ENCODE assay signal across 7 mouse cellular contexts in the genomic region with DNA sequence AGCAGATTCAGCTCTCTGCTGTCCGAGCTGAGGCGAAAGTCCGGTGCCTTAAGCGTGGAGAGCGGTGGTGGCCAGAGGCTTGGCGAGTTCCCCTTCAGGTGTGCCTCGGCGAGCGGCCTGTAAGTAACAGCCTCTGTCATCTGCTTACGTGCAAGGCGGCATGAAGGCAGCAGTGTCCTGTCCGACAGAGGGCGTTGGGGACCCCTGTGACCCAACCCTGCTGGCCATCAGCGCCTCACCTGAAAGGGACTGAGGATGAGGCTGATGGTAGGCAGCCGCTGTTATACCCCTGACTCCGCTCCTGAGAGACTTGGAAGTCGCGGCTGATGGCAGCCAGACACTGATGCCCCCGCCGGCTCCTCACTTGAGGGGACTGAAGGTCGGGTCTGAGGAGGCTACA. TPM values are rescaled to one million over a fixed set of nuclear protein-coding genes. Genes with fewer than 3 reads are reported as not detected.
A peak's percentile ranks its signal among the peaks of the same experiment; 100 is the strongest.
DNase-seq lines count a peak whose midpoint lies in the region; ATAC-seq lines count a peak whose summit lies in the region.
"Not testable (repeated sequence)": the region's sequence is repeated elsewhere in the genome, so short reads cannot be mapped to it uniquely, and the experiment has no call there.

No protein-coding gene starts in this region.

- not testable (repeated sequence) for H3K36me3 ChIP-seq in intestine, embryonic 15.5 days; limb, embryonic 11.5 days (ENCODE audit: control insufficient read depth, insufficient read depth, low read length); midbrain, embryonic 12.5 days

- under 1% methylated on average over 20 of the region's 21 CpGs for WGBS in intestine, embryonic 15.5 days
- WGBS in limb, embryonic 11.5 days: 2% methylated on average over 15 of the region's 21 CpGs
- 1% methylated on average over 17 of the region's 21 CpGs for WGBS in midbrain, embryonic 12.5 days

- peak overlapping the region; percentile 45 for H3K9ac ChIP-seq in intestine, embryonic 15.5 days
- 0 out of 2 replicates have a peak overlapping the region, but pooled peaks have one; percentile 22 for H3K9ac ChIP-seq in limb, embryonic 11.5 days (ENCODE audit: low read length)
- H3K9ac ChIP-seq in midbrain, embryonic 12.5 days (replicated peaks): peak overlapping the region; percentile 61

- peak overlapping the region; percentile 68 for H3K27ac ChIP-seq in intestine, embryonic 15.5 days
- not testable (repeated sequence) for H3K27ac ChIP-seq in limb, embryonic 11.5 days (replicated peaks; ENCODE audit: low read depth, low read length)
- peak overlapping the region; percentile 43 for H3K27ac ChIP-seq in midbrain, embryonic 12.5 days (replicated peaks)

- peak; percentile 71 to 86 for DNase-seq in adrenal gland, adult (ENCODE audit: inconsistent age in 2 of 2, low spot score in 1 of 2)
- DNase-seq in embryo, embryonic 10 days (ENCODE audit: low spot score): peak; percentile 72
- DNase-seq in gastrocnemius, postnatal 25 days: peak; percentile 51
- DNase-seq in limb, embryonic 11.5 days (ENCODE audit: low spot score): peak; percentile 67
- DNase-seq in skeletal muscle tissue, adult 2 months (ENCODE audit: low read depth, low spot score): peak; percentile 48

- peak overlapping the region; percentile 51 for H3K4me3 ChIP-seq in intestine, embryonic 15.5 days (replicated peaks)
- H3K4me3 ChIP-seq in limb, embryonic 11.5 days (ENCODE audit: low read depth, low read length): peak overlapping the region; percentile 35
- H3K4me3 ChIP-seq in midbrain, embryonic 12.5 days: peak overlapping the region; percentile 51

- H3K9me3 ChIP-seq in intestine, embryonic 15.5 days; limb, embryonic 11.5 days (ENCODE audit: control insufficient read depth, low read length); midbrain, embryonic 12.5 days: not testable (repeated sequence)

- H3K27me3 ChIP-seq in intestine, embryonic 15.5 days (replicated peaks); limb, embryonic 11.5 days (ENCODE audit: control insufficient read depth, insufficient read depth, low read length); midbrain, embryonic 12.5 days: not testable (repeated sequence)

- H3K4me1 ChIP-seq in intestine, embryonic 15.5 days (replicated peaks); limb, embryonic 11.5 days (ENCODE audit: control insufficient read depth, insufficient read depth, low read length); midbrain, embryonic 12.5 days: not testable (repeated sequence)

- H3K4me2 ChIP-seq in intestine, embryonic 15.5 days (replicated peaks): peak overlapping the region; percentile 79
- H3K4me2 ChIP-seq in limb, embryonic 11.5 days (ENCODE audit: low read depth, severe bottlenecking): peak overlapping the region; percentile 56
- H3K4me2 ChIP-seq in midbrain, embryonic 12.5 days (replicated peaks): peak overlapping the region; percentile 62

- ATAC-seq in intestine, embryonic 15.5 days; midbrain, embryonic 12.5 days (ENCODE audit: low FRiP score, low read depth): not testable (repeated sequence)
- ATAC-seq in limb, embryonic 11.5 days (ENCODE audit: insufficient number of reproducible peaks, low FRiP score, low TSS enrichment, low read depth): peak; percentile 48

RNA-seq across cellular contexts. Expression of a gene that starts 0.2 kb away (rescaled TPM):
- 10 to 100 TPM; 17.0 to 24.5 TPM for total RNA-seq in gastrocnemius, postnatal 25 days (2021)
- 8.1 and 8.9 TPM in 2 replicates for polyA plus RNA-seq in intestine, embryonic 15.5 days (2015; fragmentation: Nextera tagmentation; extraction: Ambion mirVana)
- polyA plus RNA-seq in limb, embryonic 11.5 days (2014; fragmentation: Nextera tagmentation; extraction: Ambion mirVana): 5.7 and 7.1 TPM in 2 replicates
- polyA plus RNA-seq in midbrain, embryonic 12.5 days (2016; fragmentation: Nextera tagmentation; extraction: Ambion mirVana): 13.8 TPM in 2 replicates

RNA-seq across cellular contexts. Expression of a gene that starts 0.3 kb away (rescaled TPM):
- 10 to 100 TPM; 15.2 to 18.1 TPM for total RNA-seq in gastrocnemius, postnatal 25 days (2021)
- 5.2 and 6.1 TPM in 2 replicates for polyA plus RNA-seq in intestine, embryonic 15.5 days (2015; fragmentation: Nextera tagmentation; extraction: Ambion mirVana)
- polyA plus RNA-seq in limb, embryonic 11.5 days (2014; fragmentation: Nextera tagmentation; extraction: Ambion mirVana): 4.8 and 5.6 TPM in 2 replicates
- polyA plus RNA-seq in midbrain, embryonic 12.5 days (2016; fragmentation: Nextera tagmentation; extraction: Ambion mirVana): 9.7 and 10.8 TPM in 2 replicates

RNA-seq across cellular contexts. Expression of a gene that starts 47.2 kb away (rescaled TPM):
- 1 to 10 TPM; 1.4 to 2.3 TPM for total RNA-seq in gastrocnemius, postnatal 25 days (2021)
- 40.0 and 44.5 TPM in 2 replicates for polyA plus RNA-seq in intestine, embryonic 15.5 days (2015; fragmentation: Nextera tagmentation; extraction: Ambion mirVana)
- 82.3 and 84.7 TPM in 2 replicates for polyA plus RNA-seq in limb, embryonic 11.5 days (2014; fragmentation: Nextera tagmentation; extraction: Ambion mirVana)
- polyA plus RNA-seq in midbrain, embryonic 12.5 days (2016; fragmentation: Nextera tagmentation; extraction: Ambion mirVana): 54.7 and 55.2 TPM in 2 replicates

RNA-seq across cellular contexts. Expression of a gene that starts 55.3 kb away (rescaled TPM):
- under 1 TPM; 0.11 to 0.15 TPM for total RNA-seq in gastrocnemius, postnatal 25 days (2021)
- 0.09 and 0.29 TPM in 2 replicates for polyA plus RNA-seq in intestine, embryonic 15.5 days (2015; fragmentation: Nextera tagmentation; extraction: Ambion mirVana)
- polyA plus RNA-seq in limb, embryonic 11.5 days (2014; fragmentation: Nextera tagmentation; extraction: Ambion mirVana): 0.09 and 0.16 TPM in 2 replicates
- 0.25 and 0.41 TPM in 2 replicates for polyA plus RNA-seq in midbrain, embryonic 12.5 days (2016; fragmentation: Nextera tagmentation; extraction: Ambion mirVana)
